Mouse (Mus musculus): ENCODE measurements around the gene Usp5. TPM values are rescaled to one million over a fixed set of nuclear protein-coding genes. Genes with fewer than 3 reads are reported as not detected.

Gene Usp5
- total and polyA plus RNA-seq, 2 experiments from 2014 or later: 189 to 222 TPM

GRCm38 (mm10) chr6:124857840-124858530 lies 28.7 kb upstream of the Usp5 start:
- Histone ChIP-seq H3K4me3 (ENCODE audit: low read length) (peak overlapping the region; percentile 70), H3K27me3 (ENCODE audit: insufficient read depth, low read length) (no peaks in the 10 kb centered on the region), H3K36me3 (ENCODE audit: insufficient read depth, low read length) (no peaks in the 10 kb centered on the region), H3K9me3 (ENCODE audit: low read length) (no peaks in the 10 kb centered on the region), H3K4me1 (ENCODE audit: insufficient read depth, low read length) (peaks cover 20% of the 10 kb centered on the region), H3K9ac (replicated peaks; ENCODE audit: low read length) (peak overlapping the region; percentile 21; the same call in 1 of the 2 replicates), H3K27ac (peak overlapping the region; percentile 98), H3K4me2 (ENCODE audit: low read depth, low read length) (peak overlapping the region; percentile 93)
- WGBS: 23% methylated on average over 26 of the region's 26 CpGs
- DNase-seq (ENCODE audit: low spot score) (no peak), ATAC-seq (no peak)
- TF ChIP-seq CTCF (IDR thresholded peaks at IDR 0.05; ENCODE audit: low read depth): no peak

GRCm38 (mm10) chr6:124856916-124857839 lies 27.9 kb upstream of the Usp5 start, which contains the start of gene P3h3:
P3h3 (minus strand) TSS chr6:124857752.
- Histone ChIP-seq H3K27ac (peak within 1 kb of the TSS; percentile 98), H3K9me3 (ENCODE audit: low read length) (no peaks in the 10 kb centered on the region), H3K9ac (replicated peaks; ENCODE audit: low read length) (peak within 1 kb of the TSS; percentile 92), H3K36me3 (ENCODE audit: insufficient read depth, low read length) (no peaks in the 10 kb centered on the region), H3K4me2 (ENCODE audit: low read depth, low read length) (peak within 1 kb of the TSS; percentile 93), H3K4me1 (ENCODE audit: insufficient read depth, low read length) (peaks cover 13% of the 10 kb centered on the region), H3K27me3 (ENCODE audit: insufficient read depth, low read length) (no peaks in the 10 kb centered on the region), H3K4me3 (ENCODE audit: low read length) (peak within 1 kb of the TSS; percentile 70)
- TF ChIP-seq CTCF (IDR thresholded peaks at IDR 0.05; ENCODE audit: low read depth): peak; percentile 81
- DNase-seq (ENCODE audit: low spot score): peak; percentile 93
- ATAC-seq: peak; percentile 88
- under 1% methylated on average over 83 of the region's 86 CpGs for WGBS

GRCm38 (mm10) chr6:124856321-124856720 lies 27.0 kb upstream of the Usp5 start:
- WGBS: 7% methylated on average over 14 of the region's 14 CpGs
- Histone ChIP-seq H3K9ac (replicated peaks; ENCODE audit: low read length) (peak overlapping the region; percentile 92), H3K27me3 (ENCODE audit: insufficient read depth, low read length) (no peaks in the 10 kb centered on the region), H3K9me3 (ENCODE audit: low read length) (no peaks in the 10 kb centered on the region), H3K36me3 (ENCODE audit: insufficient read depth, low read length) (no peaks in the 10 kb centered on the region), H3K27ac (peak overlapping the region; percentile 98), H3K4me3 (ENCODE audit: low read length) (peak overlapping the region; percentile 70), H3K4me2 (ENCODE audit: low read depth, low read length) (peak overlapping the region; percentile 93), H3K4me1 (ENCODE audit: insufficient read depth, low read length) (peaks cover 6% of the 10 kb centered on the region; the same call in 1 of the 2 replicates)
- DNase-seq (ENCODE audit: low spot score) (peak; percentile 88), ATAC-seq (peak; percentile 73)
- TF ChIP-seq CTCF (IDR thresholded peaks at IDR 0.05; ENCODE audit: low read depth): no peak

GRCm38 (mm10) chr6:124854647-124855046 lies 25.4 kb upstream of the Usp5 start:
- H3K27ac ChIP-seq: no peak overlapping the region; the same call in 1 of the 2 replicates
- no peak overlapping the region for H3K9ac ChIP-seq (replicated peaks; ENCODE audit: low read length)
- no peak overlapping the region for H3K4me2 ChIP-seq (ENCODE audit: low read depth, low read length)
- H3K9me3 ChIP-seq (ENCODE audit: low read length): no peaks in the 10 kb centered on the region
- no peak overlapping the region for H3K4me3 ChIP-seq (ENCODE audit: low read length)
- no peaks in the 10 kb centered on the region for H3K4me1 ChIP-seq (ENCODE audit: insufficient read depth, low read length)
- H3K27me3 ChIP-seq (ENCODE audit: insufficient read depth, low read length): no peaks in the 10 kb centered on the region
- TF ChIP-seq CTCF (IDR thresholded peaks at IDR 0.05; ENCODE audit: low read depth): no peak
- DNase-seq (ENCODE audit: low spot score): no peak
- ATAC-seq: no peak
- WGBS: 70% methylated on average over 12 of the region's 12 CpGs
- H3K36me3 ChIP-seq (ENCODE audit: insufficient read depth, low read length): 0 out of 2 replicates have a peak, but pooled peaks cover under 1% of the 10 kb centered on the region

- no peak for DNase-seq (ENCODE audit: low spot score)
- 50% methylated on average over 8 of the region's 8 CpGs for WGBS
- Histone ChIP-seq H3K4me2 (ENCODE audit: low read depth, low read length) (no peak overlapping the region), H3K9ac (replicated peaks; ENCODE audit: low read length) (no peak overlapping the region), H3K27ac (no peak overlapping the region), H3K27me3 (ENCODE audit: insufficient read depth, low read length) (no peaks in the 10 kb centered on the region), H3K36me3 (ENCODE audit: insufficient read depth, low read length) (peaks cover 5% of the 10 kb centered on the region; the same call in 1 of the 2 replicates), H3K4me1 (ENCODE audit: insufficient read depth, low read length) (no peaks in the 10 kb centered on the region), H3K4me3 (ENCODE audit: low read length) (no peak overlapping the region), H3K9me3 (ENCODE audit: low read length) (no peaks in the 10 kb centered on the region)
- no peak for TF ChIP-seq CTCF (IDR thresholded peaks at IDR 0.05; ENCODE audit: low read depth)
- ATAC-seq: no peak
These were observed 21.3 kb upstream of the Usp5 start for GRCm38 (mm10) chr6:124850535-124850934.

GRCm38 (mm10) chr6:124847305-124847704 lies 18.0 kb upstream of the Usp5 start:
- H3K4me2 ChIP-seq (ENCODE audit: low read depth, low read length): 0 out of 2 replicates have a peak overlapping the region, but pooled peaks have one; percentile 10
- WGBS: 6% methylated on average over 9 of the region's 9 CpGs
- H3K36me3 ChIP-seq (ENCODE audit: insufficient read depth, low read length): peaks cover 8% of the 10 kb centered on the region; the same call in 1 of the 2 replicates
- H3K4me1 ChIP-seq (ENCODE audit: insufficient read depth, low read length): no peaks in the 10 kb centered on the region
- no peaks in the 10 kb centered on the region for H3K27me3 ChIP-seq (ENCODE audit: insufficient read depth, low read length)
- TF ChIP-seq CTCF (IDR thresholded peaks at IDR 0.05; ENCODE audit: low read depth): peak; percentile 99
- DNase-seq (ENCODE audit: low spot score): peak; percentile 96
- peak; percentile 92 for ATAC-seq
- H3K9ac ChIP-seq (replicated peaks; ENCODE audit: low read length): no peak overlapping the region
- H3K4me3 ChIP-seq (ENCODE audit: low read length): no peak overlapping the region
- no peaks in the 10 kb centered on the region for H3K9me3 ChIP-seq (ENCODE audit: low read length)
- H3K27ac ChIP-seq: peak overlapping the region; percentile 67
